21 mouse cellular contexts compared by ENCODE assay signal in the genomic region with DNA sequence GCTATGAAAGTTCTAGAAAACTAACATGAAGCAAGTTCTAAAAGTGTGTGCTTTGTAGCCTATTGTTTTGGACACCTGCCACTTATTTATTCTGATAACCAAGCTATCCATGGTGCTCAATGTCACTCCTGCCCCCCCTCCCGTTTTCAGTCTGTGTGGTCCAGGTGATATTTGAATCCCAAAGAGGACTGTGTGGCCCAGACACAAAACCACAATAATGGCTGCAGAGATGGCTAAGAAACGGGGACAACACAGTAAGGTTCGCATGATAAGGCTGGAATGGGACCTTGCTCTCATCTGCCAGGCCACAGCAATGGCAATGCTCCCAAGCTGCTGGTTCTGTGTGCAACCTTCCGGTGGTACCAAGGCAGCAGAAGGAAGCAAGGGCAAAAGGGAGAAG.
"Had no signal": no experiment of that assay in that cellular context is flagged by ENCODE, and none has a peak within 500 bp of the region (broad histone marks: within the 10 kb centered on the region; RNA-seq: fewer than 3 reads in every experiment).

No protein-coding gene starts in this region.

- DNase-seq: kidney, adult 18-20 months; kidney, adult 9 months; kidney, postnatal 14 days; kidney, postnatal 4 days; layer of hippocampus, adult 9-11 months; layer of hippocampus, postnatal 36 days; liver; lung, adult 18-20 months; lung, postnatal 10 days; lung, postnatal 36 days; midbrain, embryonic 14.5 days; thymus, adult 2 months; thymus, postnatal 14 days; thymus, postnatal 4 days had no signal

- H3K4me2 ChIP-seq: limb, embryonic 13.5 days; liver, embryonic 12.5 days; liver, embryonic 15.5 days; midbrain, embryonic 11.5 days had no signal

- H3K9ac ChIP-seq: limb, embryonic 13.5 days; liver, embryonic 12.5 days; liver, embryonic 15.5 days; lung, embryonic 15.5 days had no signal

- H3K27ac ChIP-seq: limb, embryonic 10.5 days; limb, embryonic 13.5 days; liver, embryonic 12.5 days; liver, embryonic 15.5 days had no signal

- H3K27me3 ChIP-seq: limb, embryonic 13.5 days; liver, embryonic 12.5 days; liver, embryonic 15.5 days; lung, embryonic 15.5 days had no signal

- H3K36me3 ChIP-seq: limb, embryonic 10.5 days; limb, embryonic 13.5 days; liver, embryonic 15.5 days; lung, embryonic 15.5 days had no signal

- ATAC-seq: liver, embryonic 12.5 days had no signal

- H3K4me3 ChIP-seq: limb, embryonic 10.5 days; limb, embryonic 13.5 days; liver, embryonic 12.5 days; liver, embryonic 15.5 days; lung, embryonic 15.5 days; megakaryocyte, embryonic 14.5 days had no signal

- H3K9me3 ChIP-seq: limb, embryonic 10.5 days; liver, embryonic 12.5 days; liver, embryonic 15.5 days; lung, embryonic 15.5 days had no signal
